Mouse (Mus musculus): Measurements from ENCODE around the gene Fosl2. TPM values are rescaled to one million over a fixed set of nuclear protein-coding genes. Genes with fewer than 3 reads are reported as not detected.
A peak's percentile ranks its signal among the peaks of the same experiment; 100 is the strongest.
"Not testable (repeated sequence)": the region's sequence is repeated elsewhere in the genome, so short reads cannot be mapped to it uniquely, and the experiment has no call there.

Fosl2 gene
- total RNA-seq, 4 experiments from 2014 or later = 25.9 to 30.3 (median 28.4) TPM

DNA sequence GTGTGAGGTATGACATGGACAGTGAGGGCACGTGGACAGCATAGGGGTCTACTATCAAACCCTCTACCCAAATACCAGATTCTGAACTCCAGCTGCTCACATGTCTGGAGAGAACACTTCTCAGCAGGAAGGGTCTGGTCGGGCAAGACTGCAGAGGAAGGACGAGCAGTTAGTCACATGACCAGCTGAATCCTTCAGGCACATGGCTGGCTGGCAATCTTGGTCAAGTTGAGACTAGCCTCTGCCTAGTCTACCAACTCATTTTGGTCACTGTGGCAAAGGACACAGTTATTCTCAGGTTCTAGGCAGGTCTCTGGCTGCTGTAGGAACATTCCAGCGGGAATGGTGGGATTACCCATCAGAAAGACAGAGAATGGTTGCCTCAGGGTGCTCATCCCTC, 42.1 kb downstream of the Fosl2 start:
- DNase-seq (ENCODE audit: low spot score in 2 of 2) = no peak

DNA sequence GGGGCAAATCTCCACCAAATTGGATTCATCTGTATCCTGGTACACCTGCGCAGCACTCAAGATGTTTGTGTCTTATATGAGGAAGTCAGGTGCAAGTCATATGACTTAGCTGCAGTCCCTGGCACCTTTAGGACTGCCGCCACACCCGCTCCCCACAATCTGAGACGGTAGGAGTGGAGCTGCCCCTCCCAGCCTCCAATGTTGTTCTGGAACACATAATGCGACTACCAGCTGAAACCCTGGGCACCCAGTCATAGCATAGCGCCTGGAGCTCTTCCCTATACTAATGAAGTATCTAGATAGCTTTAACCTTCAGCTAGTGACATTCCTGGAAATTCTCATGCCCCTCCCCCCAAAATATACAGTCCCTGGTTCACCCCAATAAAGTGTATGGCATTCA, 43.1 kb downstream of the Fosl2 start:
- not testable (repeated sequence) for DNase-seq (ENCODE audit: low spot score in 2 of 2)

DNA sequence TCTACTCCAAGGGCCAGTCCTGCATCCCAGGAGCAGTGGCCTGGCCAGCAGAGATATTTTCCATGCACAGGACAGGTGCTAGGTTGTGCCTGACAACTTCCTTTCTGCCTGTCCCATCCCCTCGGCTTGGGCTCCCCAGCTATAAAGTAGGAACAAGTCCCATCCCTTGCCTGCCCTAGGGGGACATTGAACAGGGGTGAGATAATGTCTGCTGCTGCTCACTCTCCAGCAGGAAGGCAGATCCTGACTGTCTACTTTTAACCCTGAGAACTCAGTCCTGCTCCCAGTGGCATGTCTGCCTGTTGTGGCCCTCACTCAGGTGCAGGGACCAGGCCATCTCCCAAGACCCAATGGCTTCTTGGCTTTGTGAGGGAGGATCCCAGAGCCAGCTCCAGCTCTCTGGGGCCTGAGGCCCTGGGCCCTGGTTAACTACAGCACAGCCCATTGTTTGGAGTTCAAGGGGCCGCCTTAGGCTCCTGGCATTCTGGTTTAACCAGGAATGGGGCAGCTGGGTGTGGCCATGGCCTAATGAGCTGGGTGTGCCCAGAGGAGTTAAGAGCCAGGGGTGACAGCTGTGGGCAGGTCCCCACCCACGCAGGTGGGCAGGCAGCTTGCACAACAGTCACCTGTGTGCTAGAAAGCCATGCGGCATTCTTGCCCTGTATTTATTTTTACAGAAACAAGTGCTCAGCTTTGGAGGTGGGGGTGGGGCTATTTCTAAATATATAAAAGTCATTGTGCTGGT, 47.5 kb downstream of the Fosl2 start:
- DNase-seq (ENCODE audit: low spot score in 2 of 2) = no peak

DNA sequence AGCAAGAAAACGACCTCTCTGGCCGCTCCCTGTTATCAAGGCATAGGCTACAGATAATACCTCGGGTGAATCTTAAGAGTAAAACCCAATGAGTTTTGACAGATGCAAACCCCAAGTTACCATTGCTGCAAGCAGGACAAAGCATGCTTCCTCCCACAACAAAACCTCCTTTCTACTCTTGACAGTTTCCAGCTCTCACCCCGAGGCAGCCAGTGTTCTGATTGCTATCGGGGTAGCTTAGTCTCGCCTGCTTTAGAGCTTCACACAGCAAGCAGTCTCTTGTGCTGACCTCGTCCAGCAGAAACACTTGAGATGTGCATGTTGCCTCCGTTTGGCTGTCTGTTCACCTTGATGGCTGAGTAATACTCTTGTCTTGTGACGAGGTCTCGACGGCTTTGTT, 52.1 kb downstream of the Fosl2 start:
- DNase-seq (ENCODE audit: low spot score in 2 of 2) = no peak

GRCm38 (mm10) chr5:32191259-32191658, 55.7 kb downstream of the Fosl2 start:
- DNase-seq (ENCODE audit: low spot score in 2 of 2) = no peak

DNA sequence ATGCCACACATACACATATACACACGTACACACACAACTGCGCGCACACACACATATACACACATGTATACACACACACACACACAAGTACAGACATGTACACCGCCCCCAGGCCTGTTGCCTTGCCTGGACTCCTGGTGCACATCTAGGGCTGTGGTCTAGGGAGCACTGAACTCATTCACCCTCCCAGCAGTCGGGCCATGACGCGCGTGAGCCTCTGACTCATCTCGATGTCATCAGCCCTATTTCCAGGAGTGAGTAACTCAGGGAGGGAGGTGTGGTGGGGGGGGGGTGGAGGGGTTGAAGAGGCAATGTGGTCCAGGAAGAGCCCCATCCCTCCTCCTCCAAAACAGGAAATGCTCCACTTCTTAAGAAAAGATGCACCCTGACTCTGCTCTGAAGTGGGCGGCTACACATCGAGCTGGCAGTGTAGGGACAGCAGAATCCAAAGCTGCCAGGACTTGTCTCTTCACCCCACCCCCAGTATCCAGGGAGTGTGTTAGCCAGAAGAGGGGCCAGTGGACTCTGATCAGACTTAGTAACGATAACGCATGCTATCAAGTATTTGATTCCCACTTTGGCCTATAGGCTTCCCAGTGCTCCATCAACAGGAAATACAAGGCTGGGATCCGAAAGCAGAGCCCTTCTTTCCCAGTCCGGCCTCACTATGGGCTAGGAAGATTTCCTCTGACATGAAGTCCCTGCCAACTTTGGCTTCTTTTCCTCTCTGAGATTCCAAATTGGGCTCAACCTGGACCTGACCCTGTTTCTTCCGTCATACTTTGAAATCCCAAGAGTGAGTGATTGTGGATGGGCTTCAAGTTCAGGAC, 56.6 kb downstream of the Fosl2 start:
- no peak for DNase-seq (ENCODE audit: low spot score in 2 of 2)

- no peak for DNase-seq (ENCODE audit: low spot score in 2 of 2)
Observed at GRCm38 (mm10) chr5:32194236-32194635, 58.6 kb downstream of the Fosl2 start.

GRCm38 (mm10) chr5:32195857-32196609, 60.4 kb downstream of the Fosl2 start:
- DNase-seq (ENCODE audit: low spot score in 2 of 2) = no peak

GRCm38 (mm10) chr5:32197698-32198097, 62.1 kb downstream of the Fosl2 start:
- DNase-seq (ENCODE audit: low spot score in 2 of 2) = peak; percentile 79 to 86

DNA sequence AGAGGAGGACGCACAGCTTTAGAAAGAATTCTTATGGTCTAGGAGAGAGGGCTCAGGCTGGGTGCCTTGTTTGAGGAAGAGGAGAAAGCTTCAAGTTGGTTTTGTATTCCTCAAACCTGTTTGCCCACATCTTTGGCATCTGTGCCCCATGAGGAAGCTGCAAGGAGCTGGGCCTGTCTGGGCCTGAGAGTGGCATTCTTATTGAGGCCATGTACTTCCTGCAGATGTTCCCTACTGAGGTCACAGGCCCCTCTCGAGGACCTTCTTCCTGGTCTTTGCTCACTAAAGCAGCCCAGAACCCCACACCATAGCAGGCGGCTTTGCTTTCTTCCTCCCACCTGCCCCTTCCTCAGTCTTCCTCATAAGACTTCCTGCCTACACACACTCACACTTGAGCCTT, 63.5 kb downstream of the Fosl2 start:
- DNase-seq (ENCODE audit: low spot score in 2 of 2) = no peak

DNA sequence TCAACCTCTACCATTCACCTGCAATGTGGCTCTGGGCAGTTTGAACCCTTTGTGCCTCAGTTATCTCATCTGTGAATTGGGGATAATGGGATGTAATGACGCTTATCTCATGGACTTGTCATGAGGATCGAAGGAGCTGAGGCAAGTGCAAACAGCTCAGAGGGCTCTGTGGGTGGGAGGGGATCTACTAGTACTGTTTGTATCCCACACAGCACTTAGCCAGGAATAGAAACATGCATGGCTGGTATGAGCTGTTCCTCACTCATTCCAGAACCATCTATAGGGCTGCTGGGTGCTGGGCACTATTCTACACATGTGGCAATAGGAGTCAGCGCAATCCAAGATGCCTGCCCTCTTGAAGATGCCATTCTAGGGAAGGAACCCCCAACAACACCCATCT, 64.0 kb downstream of the Fosl2 start:
- peak in 1 of 2 experiments; percentile 15 for DNase-seq (ENCODE audit: low spot score in 2 of 2)

DNA sequence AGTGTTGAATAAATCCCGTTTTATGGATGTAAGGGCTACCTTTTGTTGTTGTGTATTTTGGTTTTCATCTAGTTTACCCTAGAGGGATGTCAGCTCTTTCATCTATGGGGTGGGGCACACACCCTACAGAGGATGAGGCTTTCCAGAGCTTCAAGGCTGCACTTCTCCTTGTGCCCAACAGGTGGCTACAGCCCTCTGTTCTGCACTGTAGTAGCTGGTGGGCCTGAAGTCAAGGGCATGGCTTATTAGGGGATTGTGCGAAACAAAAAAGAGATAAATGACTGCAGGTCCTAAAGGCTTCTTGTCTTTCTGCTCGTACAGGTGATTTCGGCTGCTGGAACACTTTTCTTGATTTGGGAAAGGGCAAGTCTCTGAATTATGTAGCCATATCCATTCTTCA, 69.1 kb downstream of the Fosl2 start:
- DNase-seq (ENCODE audit: low spot score in 2 of 2) = no peak

DNA sequence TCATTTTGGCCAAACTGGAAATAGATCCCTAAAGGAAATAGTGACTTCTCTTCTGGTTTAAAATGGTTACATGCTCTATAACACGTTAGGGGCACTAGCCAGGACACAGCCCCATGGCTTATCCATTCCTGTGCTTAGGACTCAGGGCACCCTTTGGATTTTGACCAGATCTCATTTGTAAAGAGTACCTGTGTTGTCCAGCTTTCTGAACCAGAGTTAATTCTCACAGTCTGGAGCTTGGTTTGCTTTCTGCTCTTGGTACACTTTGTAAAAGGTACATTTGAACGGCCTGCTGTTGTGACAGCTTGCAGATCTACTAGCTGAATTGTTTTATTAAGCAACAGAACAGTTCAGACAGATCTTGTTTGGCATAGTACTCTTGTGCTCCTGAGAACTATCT, 71.1 kb downstream of the Fosl2 start:
- DNase-seq (ENCODE audit: low spot score in 2 of 2) = no peak

Other genes starting within 250 kb of the Fosl2 start
- gene Plb1, start 96.9 kb downstream of the Fosl2 start, total RNA-seq (2022) = 1 to 10 TPM in 3 of 4 experiments, under 1 TPM in 1; 0.54 to 1.7 (median 1.3) TPM